Comparison of ENCODE assay signal across 15 mouse cellular contexts in genomic region chr2:27373349-27373748, GRCm38 (mm10). TPM values are rescaled to one million over a fixed set of nuclear protein-coding genes. Genes with fewer than 3 reads are reported as not detected.
DNase-seq lines count a peak whose midpoint lies in the region; ATAC-seq and TF ChIP-seq lines count a peak whose summit lies in the region.
"Had no signal": no experiment of that assay in that cellular context is flagged by ENCODE, and none has a peak within 500 bp of the region (broad histone marks: within the 10 kb centered on the region; RNA-seq: fewer than 3 reads in every experiment).

No protein-coding gene starts in this region.

- H3K27me3 ChIP-seq in heart, embryonic 15.5 days = peaks cover 6% of the 10 kb centered on the region; the same call in 1 of the 2 replicates
- no peaks in the 10 kb centered on the region for H3K27me3 ChIP-seq in stomach, embryonic 16.5 days (ENCODE audit: control insufficient read depth, insufficient read depth, low read length)
- no peaks in the 10 kb centered on the region for H3K27me3 ChIP-seq in kidney, adult 2 months (replicated peaks; ENCODE audit: control insufficient read depth, insufficient read depth, low read length)
- no peaks in the 10 kb centered on the region for H3K27me3 ChIP-seq in limb, embryonic 10.5 days (ENCODE audit: low read depth, poor library complexity, severe bottlenecking)
- H3K27me3 ChIP-seq: embryonic facial prominence, embryonic 12.5 days had no signal

- peak; percentile 78 for DNase-seq in ovary, adult 18-20 months (ENCODE audit: low spot score)
- DNase-seq in ovary, postnatal 14 days (ENCODE audit: low spot score) = no peak
- DNase-seq in adrenal gland, postnatal 36 days = peak; percentile 76 to 80
- no peak for DNase-seq in cerebellum, postnatal 4 days (ENCODE audit: low spot score in 2 of 2)
- DNase-seq in kidney, adult 2 months = no peak
- no peak for DNase-seq in limb, embryonic 10.5 days (ENCODE audit: low spot score)
- DNase-seq: cerebellum, postnatal 14 days had no signal

- ATAC-seq in heart, embryonic 15.5 days (replicated peaks; ENCODE audit: insufficient number of reproducible peaks, insufficient read depth, low FRiP score, low read depth) = peak; percentile 44; the same call in 1 of the 2 replicates
- no peak for ATAC-seq in stomach, embryonic 16.5 days (ENCODE audit: insufficient read depth, low FRiP score)
- ATAC-seq: hindbrain, embryonic 16.5 days; lung, postnatal 0 days had no signal

- peaks cover 20% of the 10 kb centered on the region for H3K4me1 ChIP-seq in heart, embryonic 15.5 days (replicated peaks)
- peaks cover 10% of the 10 kb centered on the region for H3K4me1 ChIP-seq in stomach, embryonic 16.5 days (ENCODE audit: control insufficient read depth, insufficient read depth, low read length)
- H3K4me1 ChIP-seq in kidney, adult 2 months (ENCODE audit: control insufficient read depth, insufficient read depth, low read length) = peaks cover 17% of the 10 kb centered on the region
- H3K4me1 ChIP-seq in limb, embryonic 10.5 days = peaks cover 63% of the 10 kb centered on the region

- no peak overlapping the region for H3K4me2 ChIP-seq in heart, embryonic 15.5 days
- H3K4me2 ChIP-seq in stomach, embryonic 16.5 days (ENCODE audit: low read depth, low read length) = no peak overlapping the region
- H3K4me2 ChIP-seq: embryonic facial prominence, embryonic 12.5 days; midbrain, embryonic 11.5 days had no signal

- no peak overlapping the region for H3K4me3 ChIP-seq in heart, embryonic 15.5 days
- H3K4me3 ChIP-seq in stomach, embryonic 16.5 days (replicated peaks; ENCODE audit: low read length) = no peak overlapping the region
- no peak overlapping the region for H3K4me3 ChIP-seq in kidney, adult 2 months (ENCODE audit: insufficient read depth, low read depth, low read length)
- no peak overlapping the region for H3K4me3 ChIP-seq in limb, embryonic 10.5 days
- H3K4me3 ChIP-seq: embryonic facial prominence, embryonic 12.5 days; layer of hippocampus, adult 2 months; myocyte had no signal

- H3K36me3 ChIP-seq in heart, embryonic 15.5 days = no peaks in the 10 kb centered on the region
- no peaks in the 10 kb centered on the region for H3K36me3 ChIP-seq in stomach, embryonic 16.5 days (ENCODE audit: control insufficient read depth, insufficient read depth, low read length)
- H3K36me3 ChIP-seq in kidney, adult 2 months (ENCODE audit: control insufficient read depth, insufficient read depth, low read length) = no peaks in the 10 kb centered on the region
- H3K36me3 ChIP-seq in limb, embryonic 10.5 days = 0 out of 2 replicates have a peak, but pooled peaks cover 4% of the 10 kb centered on the region
- H3K36me3 ChIP-seq: embryonic facial prominence, embryonic 12.5 days had no signal

- WGBS in heart, embryonic 15.5 days = 10% methylated on average over 12 of the region's 12 CpGs
- 28% methylated on average over 12 of the region's 12 CpGs for WGBS in stomach, embryonic 16.5 days
- WGBS in kidney, adult 2 months = 68% methylated on average over 12 of the region's 12 CpGs
- WGBS in limb, embryonic 10.5 days = 52% methylated on average over 12 of the region's 12 CpGs

- no peak for TF ChIP-seq POLR2A in kidney, adult 2 months (IDR thresholded peaks at IDR 0.05; ENCODE audit: low read depth, low read length)

- no peaks in the 10 kb centered on the region for H3K9me3 ChIP-seq in heart, embryonic 15.5 days (replicated peaks)
- no peaks in the 10 kb centered on the region for H3K9me3 ChIP-seq in stomach, embryonic 16.5 days (replicated peaks; ENCODE audit: control insufficient read depth, low read length)
- H3K9me3 ChIP-seq in limb, embryonic 10.5 days (replicated peaks) = no peaks in the 10 kb centered on the region
- H3K9me3 ChIP-seq: embryonic facial prominence, embryonic 12.5 days had no signal

- H3K9ac ChIP-seq in heart, embryonic 15.5 days = no peak overlapping the region
- 0 out of 2 replicates have a peak overlapping the region, but pooled peaks have one; percentile 19 for H3K9ac ChIP-seq in stomach, embryonic 16.5 days (ENCODE audit: low read length)
- H3K9ac ChIP-seq: embryonic facial prominence, embryonic 12.5 days had no signal

- no peak for TF ChIP-seq CTCF in kidney, adult 2 months (conservative IDR thresholded peaks at IDR 0.05; ENCODE audit: insufficient read depth, insufficient read length, low read depth, low read length)

- no peak overlapping the region for H3K27ac ChIP-seq in heart, embryonic 15.5 days
- no peak overlapping the region for H3K27ac ChIP-seq in stomach, embryonic 16.5 days (ENCODE audit: low read length)
- no peak overlapping the region for H3K27ac ChIP-seq in kidney, adult 2 months (ENCODE audit: insufficient read depth, low read depth, low read length)
- H3K27ac ChIP-seq in limb, embryonic 10.5 days = no peak overlapping the region
- H3K27ac ChIP-seq: embryonic facial prominence, embryonic 12.5 days; layer of hippocampus, adult 2 months had no signal

RNA-seq across cellular contexts. Expression of gene Vav2, which starts 53.5 kb away (rescaled TPM):
- 10 to 100 TPM; 23.1 to 31.9 TPM for total RNA-seq in adrenal gland, postnatal 36 days (2021)
- polyA plus RNA-seq in heart, embryonic 15.5 days (2015; fragmentation: Nextera tagmentation; extraction: Ambion mirVana) = 3.1 and 4.8 TPM in 2 replicates
- 6.5 and 6.8 TPM in 2 replicates for polyA plus RNA-seq in stomach, embryonic 16.5 days (2015; fragmentation: Nextera tagmentation; extraction: Ambion mirVana)
- polyA plus RNA-seq in kidney, adult 2 months (2012; rRNA removed) = 28.1 and 30.3 TPM in 2 replicates
- polyA plus RNA-seq in limb, embryonic 10.5 days (2016; fragmentation: Nextera tagmentation; extraction: Ambion mirVana) = 9.2 and 9.6 TPM in 2 replicates

Comparison
In these comparisons a context has a peak if more than half of its experiments do, and no peak if none do; other contexts are left out.
1. DNase-seq: peak in ovary, adult 18-20 months (single experiment) and adrenal gland, postnatal 36 days (2 of 2); none in ovary, postnatal 14 days (single experiment), cerebellum, postnatal 4 days (0 of 2), kidney, adult 2 months (single experiment) and limb, embryonic 10.5 days (single experiment).